Mouse (Mus musculus): Measurements from ENCODE around the gene Efcab9.

DNA sequence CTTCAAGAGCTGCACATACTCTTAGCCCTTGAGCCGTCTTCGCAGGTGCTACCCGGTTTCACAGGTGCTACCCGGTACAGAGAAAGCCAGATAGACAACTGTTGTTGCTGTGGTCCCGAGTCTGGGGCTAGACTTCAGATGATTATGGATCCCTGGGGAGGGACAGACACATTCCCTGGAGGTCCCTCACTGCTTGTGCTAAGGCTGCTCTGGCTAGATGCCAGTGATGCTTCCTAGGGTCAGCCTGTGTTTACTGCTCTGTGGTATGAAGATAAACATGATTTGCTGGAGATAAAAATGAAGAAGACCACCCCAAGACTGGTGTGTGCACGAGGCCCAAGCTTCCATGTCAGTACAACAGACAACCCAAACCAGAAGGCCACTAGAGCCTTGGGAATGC is 12.2 kb upstream of the Efcab9 start:
- TF ChIP-seq POLR2A (IDR thresholded peaks at IDR 0.05; ENCODE audit: borderline replicate concordance, extremely low read depth, low read depth, low read length) = no peak
- no peak for TF ChIP-seq CTCF (IDR thresholded peaks at IDR 0.05; ENCODE audit: insufficient read depth, low read length)

Data from lung, adult 2 months (tissue).